Mouse (Mus musculus) NIH3T3 (cell line): Measurements from ENCODE around the gene Ttc30a1.
"Not testable (repeated sequence)": the region's sequence is repeated elsewhere in the genome, so short reads cannot be mapped to it uniquely, and the experiment has no call there.

Experiments used
- DNase-seq: peaks from one replicate; pipeline ENCODE4 v3.0.0-alpha.2; 2012; ENCODE audit warnings: low read depth

Ttc30a1 gene

DNA sequence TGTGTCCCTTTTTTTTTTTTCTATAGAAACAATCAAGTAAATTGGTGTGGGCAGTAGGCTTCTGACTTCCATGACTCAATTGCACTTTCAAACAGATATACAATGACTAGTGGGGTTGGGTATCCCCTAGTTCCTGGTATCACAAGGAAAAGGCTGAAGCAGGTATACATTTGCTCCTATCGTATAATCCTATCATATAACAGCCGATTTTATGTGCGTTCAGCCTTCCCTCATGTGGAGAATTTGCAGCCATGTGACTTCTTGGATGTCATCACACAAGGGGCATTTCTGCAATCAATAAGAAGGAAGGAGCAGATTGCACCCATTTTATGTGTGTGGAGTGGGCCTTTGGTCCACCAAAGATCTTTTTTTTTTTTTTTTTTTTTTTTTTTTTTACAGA is 1.3 kb upstream of the Ttc30a1 start:
- no peak for DNase-seq

DNA sequence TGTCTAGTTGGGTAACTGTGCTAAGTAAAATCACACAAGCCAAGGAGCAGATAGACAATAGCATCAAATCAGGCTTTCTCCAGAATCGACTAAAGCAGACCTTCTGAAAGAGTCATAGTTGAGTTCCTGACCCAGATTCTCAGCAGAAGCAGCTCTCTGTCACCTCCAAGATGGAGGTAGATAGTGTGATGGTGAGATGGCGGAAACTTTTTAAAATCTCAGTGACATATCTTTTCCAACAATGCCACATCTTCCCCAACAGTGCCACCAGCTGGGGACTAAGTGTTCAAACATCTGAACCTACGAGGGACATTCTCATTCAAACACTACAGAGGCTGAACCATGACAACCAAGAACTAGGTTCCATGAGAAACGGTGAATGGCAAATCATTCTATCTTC is 859 bp upstream of the Ttc30a1 start:
- peak; percentile 23 for DNase-seq

DNA sequence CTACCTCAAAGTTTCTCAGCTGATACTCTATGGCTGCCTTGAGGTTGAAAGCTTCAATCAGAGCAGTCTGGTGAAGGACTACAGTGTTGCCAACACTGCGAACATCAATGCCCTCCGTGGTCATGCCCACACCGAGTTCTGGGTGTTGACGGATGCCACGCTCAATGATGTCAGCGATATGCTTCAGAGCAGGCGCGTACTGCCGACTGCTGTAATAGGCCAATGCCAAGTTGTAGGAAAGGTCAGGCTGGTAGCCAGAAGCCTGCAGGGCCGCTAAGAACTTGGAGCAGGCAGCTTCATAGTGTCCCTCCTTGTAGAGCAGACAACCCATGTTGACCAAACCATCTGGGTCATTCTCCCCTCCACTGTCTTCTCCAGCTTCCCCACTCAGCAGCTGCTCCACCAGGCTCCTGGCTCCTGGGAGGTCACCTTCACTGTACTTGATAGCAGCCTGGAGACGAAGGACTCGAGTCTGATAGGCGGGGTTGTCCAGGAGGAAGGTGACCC is 781 bp downstream of the Ttc30a1 start:
- DNase-seq = not testable (repeated sequence)

DNA sequence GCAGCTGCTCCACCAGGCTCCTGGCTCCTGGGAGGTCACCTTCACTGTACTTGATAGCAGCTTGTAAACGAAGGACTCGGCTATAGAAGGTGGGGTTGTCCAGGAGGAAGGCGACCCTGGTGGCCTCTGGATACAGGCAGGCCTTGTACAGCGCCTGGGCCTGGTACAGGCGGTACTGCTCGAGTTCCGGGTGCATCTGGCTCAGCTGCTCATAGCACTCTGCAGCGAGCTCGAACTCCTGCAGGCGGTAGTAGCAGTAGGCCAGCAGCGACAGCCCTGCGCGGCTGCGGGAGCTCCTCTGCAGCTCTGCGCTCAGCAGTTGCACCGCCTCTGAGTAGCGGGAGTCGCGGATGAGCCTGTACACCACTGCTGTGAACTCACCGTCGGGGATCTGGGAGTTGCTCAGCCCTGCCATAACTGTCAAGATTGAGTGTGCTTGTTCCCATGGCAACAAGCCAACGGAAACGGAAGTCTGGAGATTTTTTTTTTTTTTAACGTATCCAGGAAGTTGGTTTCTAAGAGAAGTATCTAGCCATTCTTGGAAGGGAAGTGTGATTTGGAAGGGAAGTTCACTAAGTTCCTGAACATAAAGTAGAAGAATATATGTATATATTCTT is 3.9 kb downstream of the Ttc30a1 start, which contains the start of gene Ttc30a2:
Gene Ttc30a2 (minus strand): TSS at position 419 of the 617 bp plus-strand sequence.
- not testable (repeated sequence) for DNase-seq

DNA sequence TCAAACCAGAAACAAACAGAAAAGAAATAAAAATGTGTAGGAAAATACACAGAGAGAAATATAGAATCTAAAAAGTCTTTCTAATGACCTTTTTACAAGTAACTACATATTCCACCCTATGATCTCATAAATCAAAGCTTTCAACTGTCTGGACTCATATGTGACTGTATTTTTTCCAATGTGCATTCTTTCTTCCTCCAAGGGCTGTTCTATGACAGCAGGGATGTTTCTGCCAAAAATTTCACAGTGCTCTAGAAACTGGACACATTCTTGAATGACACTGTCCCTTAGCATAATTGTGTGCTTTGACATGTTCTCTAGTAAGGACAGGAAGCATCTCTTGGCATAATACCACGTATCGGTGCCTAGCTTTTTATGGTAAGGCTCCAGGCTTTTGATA is 5.7 kb downstream of the Ttc30a1 start:
- DNase-seq = not testable (repeated sequence)

DNA sequence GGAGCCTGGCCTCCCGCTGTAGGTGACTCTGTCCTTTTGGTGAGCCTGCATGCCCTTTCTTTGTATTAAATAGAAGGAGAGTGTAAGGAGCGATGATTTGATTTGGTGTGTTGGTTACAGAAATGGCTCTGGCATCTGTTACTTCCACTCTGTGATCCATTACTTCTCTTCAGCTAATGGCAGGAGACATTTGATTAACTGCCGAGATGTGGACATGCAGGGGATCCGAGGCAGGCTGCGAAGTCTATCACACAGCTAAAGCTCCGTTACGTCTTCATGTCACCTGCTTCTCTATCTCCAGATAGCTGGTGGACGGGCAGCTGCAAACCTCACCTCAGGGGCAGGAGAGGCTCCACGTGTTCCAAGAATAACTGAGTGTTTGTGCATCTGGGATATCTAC is 7.6 kb downstream of the Ttc30a1 start:
- no peak for DNase-seq

DNA sequence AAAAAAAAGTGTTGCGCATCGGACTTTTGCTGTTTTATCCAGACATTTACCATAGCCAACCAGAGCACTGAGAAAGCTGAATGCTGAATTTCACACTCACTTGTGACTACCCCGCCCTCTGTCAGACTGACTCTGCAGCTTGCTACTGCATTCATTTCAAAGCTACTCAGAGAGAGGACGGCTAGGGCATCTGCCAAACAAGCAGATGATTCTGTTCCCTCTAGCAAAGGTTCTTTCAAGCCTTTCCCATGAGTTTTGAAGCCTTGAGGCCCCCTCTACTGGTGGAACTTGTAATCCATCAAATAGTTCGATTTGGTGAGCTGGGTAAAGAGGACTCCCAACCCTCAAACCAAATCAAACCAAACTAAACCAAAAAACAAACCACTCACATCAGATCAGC is 16.8 kb downstream of the Ttc30a1 start:
- DNase-seq = peak; percentile 89

DNA sequence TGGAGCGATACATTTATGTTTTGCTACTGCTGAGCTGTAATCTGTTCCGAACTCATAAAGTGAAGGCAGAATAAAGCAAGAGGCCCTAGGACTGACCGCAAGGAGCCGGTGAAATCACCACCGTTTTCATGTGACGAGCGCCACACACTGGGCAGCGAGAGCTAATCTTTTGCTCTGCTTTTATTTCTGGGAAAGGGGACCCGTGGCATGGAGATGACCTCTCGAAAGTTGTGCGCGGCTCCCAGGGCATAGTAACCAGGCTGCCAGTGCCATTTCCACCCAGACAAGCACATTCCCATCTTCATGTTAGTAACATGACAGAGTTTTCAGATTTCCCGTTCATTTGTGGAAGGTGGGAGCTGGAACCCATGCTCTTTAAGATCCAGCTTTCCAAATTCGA is 17.3 kb downstream of the Ttc30a1 start:
- peak; percentile 68 for DNase-seq

DNA sequence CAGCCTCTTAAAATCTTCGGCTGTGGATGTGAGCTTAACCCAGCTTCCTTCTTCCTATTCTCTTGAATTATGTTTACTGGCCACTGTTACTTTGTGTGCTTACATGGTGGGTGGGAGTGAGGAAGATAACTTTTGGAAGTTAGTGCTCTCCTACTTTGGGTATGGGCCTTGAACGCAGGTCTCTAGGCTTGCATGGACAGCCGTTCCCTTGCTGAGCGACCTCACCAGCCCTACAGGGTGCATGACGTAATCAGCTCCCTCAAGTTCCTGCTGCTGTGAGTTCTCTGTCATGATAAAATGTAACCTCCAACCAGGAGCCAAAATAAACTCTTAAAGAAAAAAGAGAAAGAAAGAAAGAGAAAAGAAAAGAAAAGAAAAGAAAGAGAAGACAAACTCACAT is 17.7 kb downstream of the Ttc30a1 start:
- peak; percentile 34 for DNase-seq

DNA sequence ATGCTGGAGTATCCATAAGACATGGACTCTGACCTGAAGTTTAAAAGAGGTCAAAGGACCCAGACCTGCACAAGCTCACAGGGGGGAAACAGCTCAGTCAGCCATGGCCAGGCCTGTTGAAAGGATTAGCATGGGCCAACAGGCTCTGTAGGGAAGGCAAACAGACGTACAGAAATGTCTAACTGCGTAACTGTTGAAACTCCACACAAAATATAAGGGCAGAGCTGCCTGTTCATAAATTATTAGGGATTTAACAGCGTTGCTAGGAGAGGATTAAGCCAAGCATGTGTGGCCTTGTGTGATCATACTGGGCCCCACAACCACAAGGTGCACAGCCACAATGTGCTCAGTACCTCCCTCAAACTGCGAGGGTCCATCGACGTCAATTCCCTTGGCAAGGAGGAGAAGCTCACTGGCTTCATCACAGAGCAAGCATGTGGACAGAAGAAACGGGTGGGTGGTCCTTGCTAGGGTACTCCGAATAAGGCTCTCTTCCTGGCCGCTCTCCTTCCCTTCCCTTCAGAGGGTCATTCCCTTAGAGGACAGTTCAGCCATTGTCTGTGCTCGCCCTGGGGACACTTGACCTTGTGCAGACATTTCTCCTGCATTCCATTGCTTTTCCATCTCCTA is 18.4 kb downstream of the Ttc30a1 start:
- DNase-seq = no peak

DNA sequence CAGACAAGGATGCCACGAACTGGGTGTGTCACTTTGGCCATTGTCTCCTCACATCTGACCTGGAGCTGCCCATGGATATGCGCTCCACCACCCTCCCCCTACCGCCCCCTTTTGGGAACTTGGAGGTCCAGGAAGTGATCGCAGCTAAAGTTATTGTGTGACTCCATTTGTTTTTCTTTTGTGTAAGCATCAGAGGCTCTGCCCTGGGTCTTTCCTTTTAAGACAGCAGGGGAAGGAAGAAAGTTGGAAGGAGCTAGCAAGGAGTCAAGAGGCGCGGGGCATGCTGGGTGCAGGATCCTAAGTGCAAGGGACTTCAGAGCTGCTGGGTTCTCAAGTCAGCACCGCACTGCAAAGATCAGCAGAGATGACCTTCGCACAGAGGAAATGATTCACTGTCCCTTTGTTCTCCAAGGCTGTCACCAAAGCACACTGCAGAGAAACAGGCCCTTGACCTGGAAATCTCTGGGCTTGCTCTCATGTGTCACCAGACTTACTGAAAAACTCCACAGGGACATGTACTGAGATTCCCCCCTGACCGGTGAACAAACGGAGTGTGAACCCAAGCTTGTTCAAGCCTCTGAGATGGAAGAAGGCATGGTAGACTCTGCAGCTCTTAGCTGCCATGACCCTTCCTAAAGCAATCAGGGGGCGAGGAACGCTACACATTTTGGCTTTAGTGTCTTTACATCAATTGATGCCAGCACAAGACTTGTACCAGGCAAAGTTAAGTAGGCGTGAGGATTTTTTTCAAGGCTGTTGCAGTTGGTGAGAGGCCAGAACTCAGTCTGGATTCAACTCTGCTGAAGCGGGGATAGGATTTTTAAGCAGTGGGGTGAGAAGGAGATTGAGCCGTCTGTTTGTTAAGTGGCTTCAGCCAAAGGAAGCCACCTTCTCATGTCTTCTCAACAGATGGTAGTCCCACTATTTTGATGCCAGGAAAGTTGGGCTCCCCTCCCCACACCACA is 21.1 kb downstream of the Ttc30a1 start:
- no peak for DNase-seq

DNA sequence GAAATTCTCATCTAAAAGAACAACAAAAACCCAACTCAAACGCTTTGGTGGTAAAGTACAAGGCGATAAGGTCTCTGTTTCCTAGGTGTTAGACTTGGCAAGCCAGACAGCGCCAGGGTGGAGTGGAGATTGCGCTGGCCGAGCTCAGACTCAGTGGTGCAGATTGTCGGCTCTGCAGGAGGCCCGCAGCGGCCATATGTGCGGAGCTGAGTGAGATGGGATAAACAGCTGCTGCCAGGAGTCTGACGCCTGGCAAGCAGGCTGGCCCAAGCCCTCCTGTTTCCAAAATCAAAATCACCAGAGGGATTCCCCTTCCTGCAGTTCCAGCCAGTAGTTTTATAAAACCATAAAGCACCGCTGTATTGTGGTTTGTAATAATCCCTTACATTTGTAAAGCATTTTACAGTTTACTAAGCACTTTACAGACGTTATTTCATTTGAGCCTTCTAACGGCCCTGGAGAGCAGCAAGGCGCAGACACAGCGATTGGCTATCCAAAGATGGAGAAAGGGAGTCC is 21.9 kb downstream of the Ttc30a1 start:
- no peak for DNase-seq

DNA sequence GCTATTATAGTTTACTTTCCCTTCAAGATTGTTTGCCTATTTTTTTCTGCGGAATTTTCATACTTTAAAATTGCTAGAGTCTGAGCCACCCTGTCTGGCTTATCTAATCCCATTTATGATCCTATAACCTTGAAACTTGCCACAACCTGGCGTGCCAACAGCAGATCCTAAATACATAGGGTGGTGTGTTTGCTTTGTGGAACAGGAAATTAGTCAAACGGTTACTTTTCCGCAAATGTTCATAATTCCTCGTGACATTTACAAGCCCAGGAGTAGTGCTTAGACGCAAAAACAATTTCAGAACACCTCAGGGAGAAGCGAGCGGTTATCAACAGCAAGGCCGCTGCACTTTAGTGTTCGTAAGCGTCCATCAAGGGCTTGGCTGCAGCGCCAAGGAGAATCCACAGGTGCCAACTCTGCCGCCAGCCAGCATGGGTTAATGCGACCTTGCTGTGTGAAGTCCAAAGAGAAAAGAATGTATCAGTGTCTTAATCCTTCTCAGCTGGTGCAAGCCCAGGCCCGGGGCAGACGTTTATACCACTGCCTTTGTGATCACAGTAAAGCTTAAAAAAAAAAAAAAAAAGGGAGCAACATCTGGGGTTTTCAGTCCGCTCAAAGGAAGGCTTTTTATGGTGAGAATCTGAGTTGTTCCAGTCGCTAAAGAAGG is 22.5 kb downstream of the Ttc30a1 start:
- no peak for DNase-seq

DNA sequence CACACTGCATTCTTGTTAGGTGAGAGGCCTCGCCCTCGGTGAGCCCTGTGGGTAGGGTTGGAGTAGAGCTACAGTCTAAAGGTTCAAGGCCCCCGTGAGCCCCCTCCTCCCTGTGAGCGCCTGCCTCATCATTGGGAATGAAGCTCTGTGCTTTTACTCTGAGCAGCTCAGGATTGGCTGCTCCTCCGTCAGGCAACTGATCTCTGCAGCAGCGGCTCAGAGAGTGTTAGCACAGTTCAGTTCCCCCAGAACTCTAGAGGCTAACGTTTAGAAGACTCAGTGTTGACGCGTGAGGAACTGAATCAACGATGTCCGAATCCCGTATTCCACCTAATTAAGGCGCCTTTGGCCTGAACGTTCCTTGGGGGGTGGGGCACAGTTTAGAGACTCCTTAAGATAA is 26.1 kb downstream of the Ttc30a1 start:
- DNase-seq = no peak

DNA sequence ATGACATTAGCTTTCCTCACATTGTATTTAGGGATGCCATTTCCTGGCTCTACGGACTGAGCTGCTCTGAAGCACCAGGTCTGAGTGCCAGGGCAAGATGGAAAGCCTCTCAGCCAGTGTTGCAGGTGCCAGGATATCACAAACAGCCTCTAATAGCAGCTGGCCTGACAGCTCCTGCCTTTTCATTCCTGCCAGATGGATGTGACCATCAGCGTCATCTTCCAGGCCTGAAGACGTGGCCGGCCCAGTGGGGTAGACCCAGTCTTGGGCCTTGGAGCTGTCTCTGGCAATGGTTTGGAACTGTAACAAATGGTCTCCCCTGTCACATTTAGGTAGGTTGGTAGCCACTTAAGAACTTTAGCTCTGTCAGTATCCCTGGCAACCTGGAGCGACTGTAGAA is 28.4 kb downstream of the Ttc30a1 start:
- DNase-seq = no peak

DNA sequence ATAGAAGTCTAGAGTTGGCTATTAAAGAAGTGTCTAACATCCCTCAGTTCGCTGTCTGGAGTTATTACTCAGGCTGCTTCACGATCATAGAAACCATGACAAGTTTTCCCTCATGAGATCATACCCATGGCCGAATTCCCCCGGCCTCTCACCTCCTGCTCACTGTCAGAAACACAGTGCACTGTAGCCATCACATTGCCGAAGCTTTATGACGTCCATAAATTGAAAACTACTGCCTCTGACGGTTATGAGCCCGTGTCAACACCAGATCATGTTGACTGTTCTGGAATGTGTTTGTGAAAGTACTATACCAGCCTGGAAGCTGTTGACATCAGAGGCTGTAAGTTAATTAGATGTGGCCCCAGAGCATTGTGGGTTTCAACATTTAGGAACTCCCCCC is 31.1 kb downstream of the Ttc30a1 start:
- no peak for DNase-seq

DNA sequence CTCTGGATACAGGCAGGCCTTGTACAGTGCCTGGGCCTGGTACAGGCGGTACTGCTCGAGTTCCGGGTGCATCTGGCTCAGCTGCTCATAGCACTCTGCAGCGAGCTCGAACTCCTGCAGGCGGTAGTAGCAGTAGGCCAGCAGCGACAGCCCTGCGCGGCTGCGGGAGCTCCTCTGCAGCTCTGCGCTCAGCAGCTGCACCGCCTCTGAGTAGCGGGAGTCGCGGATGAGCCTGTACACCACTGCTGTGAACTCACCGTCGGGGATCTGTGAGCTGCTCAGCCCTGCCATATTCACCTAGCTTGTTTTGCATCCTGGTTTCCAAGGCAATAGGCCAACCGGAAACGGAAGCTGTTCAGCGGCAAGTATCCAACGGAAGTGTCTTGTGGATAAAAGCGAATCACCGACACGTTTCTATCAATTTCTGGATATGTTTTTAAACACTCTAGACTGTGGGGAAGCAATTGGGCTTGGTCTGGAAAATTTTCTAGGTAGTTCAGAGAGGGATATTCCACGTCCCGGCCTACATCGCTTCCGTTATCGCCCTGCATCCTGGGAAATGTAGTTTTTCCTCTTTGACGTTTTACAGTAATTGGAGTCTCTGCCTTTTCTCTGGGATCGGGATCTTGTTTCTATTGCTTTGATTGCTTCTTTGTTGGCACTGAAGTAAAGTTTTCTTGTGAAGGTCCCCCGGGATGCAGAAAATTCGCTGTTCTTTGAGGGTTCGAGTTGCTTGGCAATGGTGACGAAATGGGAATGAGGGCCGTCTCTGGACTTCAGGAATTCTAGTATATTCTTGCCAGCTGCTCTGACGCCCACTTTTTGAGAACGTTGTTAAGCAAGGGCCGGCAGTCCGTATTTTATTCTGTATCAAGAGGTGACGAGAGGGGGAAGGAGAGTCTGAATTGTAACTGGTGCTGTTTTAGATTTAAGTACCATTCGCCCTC is 43.4 kb downstream of the Ttc30a1 start, which contains the start of gene Ttc30b:
Gene Ttc30b (minus strand): TSS at position 469 of the 947 bp plus-strand sequence.
- peak; percentile 89 for DNase-seq

DNA sequence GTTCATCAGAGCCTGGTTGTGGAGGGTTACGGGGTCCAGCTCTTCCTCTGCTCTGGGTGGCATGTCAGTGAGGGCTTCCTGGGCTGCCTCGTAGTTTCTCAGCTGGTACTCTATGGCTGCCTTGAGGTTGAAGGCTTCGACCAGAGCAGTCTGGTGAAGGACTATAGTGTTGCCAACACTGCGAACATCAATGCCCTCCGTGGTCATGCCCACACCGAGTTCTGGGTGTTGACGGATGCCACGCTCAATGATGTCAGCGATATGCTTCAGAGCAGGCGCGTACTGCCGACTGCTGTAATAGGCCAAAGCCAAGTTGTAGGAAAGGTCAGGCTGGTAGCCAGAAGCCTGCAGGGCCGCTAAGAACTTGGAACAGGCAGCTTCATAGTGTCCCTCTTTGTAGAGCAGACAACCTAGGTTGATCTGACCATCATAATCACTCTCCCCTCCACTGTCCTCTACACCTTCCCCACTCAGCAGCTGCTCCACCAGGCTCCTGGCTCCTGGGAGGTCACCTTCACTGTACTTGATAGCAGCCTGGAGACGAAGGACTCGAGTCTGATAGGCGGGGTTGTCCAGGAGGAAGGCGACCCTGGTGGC is 44.1 kb downstream of the Ttc30a1 start:
- DNase-seq = not testable (repeated sequence)

DNA sequence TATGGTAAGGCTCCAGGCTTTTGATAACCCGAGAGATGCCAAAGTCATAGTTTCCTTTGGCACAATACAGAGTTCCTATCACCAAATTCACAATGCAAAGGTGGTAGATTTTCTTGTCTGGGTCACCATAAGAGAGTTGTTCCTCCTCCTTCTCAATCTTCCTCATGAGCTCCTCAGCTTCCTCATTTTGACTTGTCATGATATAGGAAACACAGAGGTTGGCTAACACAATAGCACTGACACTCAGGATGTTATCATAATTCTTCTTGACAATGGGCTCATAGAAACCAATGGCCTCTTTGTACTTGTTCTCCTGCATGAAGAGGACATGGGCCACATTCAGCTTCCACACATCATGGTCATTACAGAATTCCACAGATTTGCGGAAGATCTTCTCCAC is 45.1 kb downstream of the Ttc30a1 start:
- DNase-seq = not testable (repeated sequence)

DNA sequence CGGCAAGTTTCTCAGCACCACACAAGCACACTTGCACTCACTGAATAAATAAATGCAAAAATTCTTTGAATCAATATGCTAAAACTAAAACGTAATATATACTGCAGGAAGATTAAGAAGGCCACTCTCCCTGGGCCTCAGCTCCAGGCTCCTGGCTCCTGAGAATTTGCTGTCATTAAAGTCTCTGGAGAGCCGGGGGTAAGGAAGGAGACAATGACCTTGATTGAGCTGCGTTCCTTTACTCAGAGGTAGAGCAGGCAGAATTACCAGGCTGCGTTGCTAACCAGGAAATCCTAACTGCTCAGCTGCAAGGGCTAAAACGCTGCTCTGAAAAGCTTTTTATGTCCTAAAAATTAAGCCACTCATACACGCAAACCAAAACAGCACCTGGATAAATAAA is 48.2 kb downstream of the Ttc30a1 start:
- no peak for DNase-seq
